Mouse (Mus musculus) ES-E14 (cell line): ENCODE data around the gene Slc16a3. TPM values are rescaled to one million over a fixed set of nuclear protein-coding genes. Genes with fewer than 3 reads are reported as not detected.

Experiments used
- DNase-seq: peaks from one replicate; pipeline ENCODE4 v3.0.0-alpha.2; 2013; ENCODE audit warnings: low read depth, low spot score
- H3K27ac ChIP-seq: 2 replicates; pipeline ENCODE4 v1.5.1; 2012; ENCODE audit warnings: low read depth, mild to moderate bottlenecking, low read length, moderate library complexity, mixed read lengths; ENCODE audit not compliant: poor library complexity, insufficient read depth, severe bottlenecking
- H3K36me3 ChIP-seq: 2 replicates; pipeline ENCODE4 v1.6.1; 2012; ENCODE audit warnings: mild to moderate bottlenecking, low read length, moderate library complexity, mixed read lengths; ENCODE audit not compliant: control insufficient read depth, poor library complexity, insufficient read depth, severe bottlenecking
- H3K4me1 ChIP-seq, 2 experiments: fragments of 150-350 bp in 1 of 2; sonication (generic) in 1 of 2; 2 replicates each; pipeline ENCODE4 v1.6.1; 2012; ENCODE audit warnings: low read length in 2 of 2, mild to moderate bottlenecking in 1 of 2, mixed read lengths in 1 of 2; ENCODE audit not compliant: control insufficient read depth in 2 of 2, insufficient read depth in 2 of 2, poor library complexity in 1 of 2
- H3K4me3 ChIP-seq, 2 experiments: fragments of 150-350 bp in 1 of 2; sonication (generic) in 1 of 2; 2 replicates each; pipeline ENCODE4 v1.5.1; 2012; ENCODE audit warnings: low read length in 2 of 2, low read depth in 1 of 2, mild to moderate bottlenecking in 1 of 2, mixed read lengths in 1 of 2; ENCODE audit not compliant: insufficient read depth in 1 of 2, poor library complexity in 1 of 2, severe bottlenecking in 1 of 2
- H3K9ac ChIP-seq: 2 replicates; pipeline ENCODE4 v1.6.1; 2012; ENCODE audit warnings: low read depth, mild to moderate bottlenecking, low read length, mixed read lengths; ENCODE audit not compliant: poor library complexity, insufficient read depth, severe bottlenecking
- H3K9me3 ChIP-seq: fragments of 150-350 bp; sonication (generic); 2 replicates; pipeline ENCODE4 v1.6.1; 2012; ENCODE audit warnings: low read depth, mild to moderate bottlenecking, low read length; ENCODE audit not compliant: control insufficient read depth, insufficient read depth
- CHD2 ChIP-seq: IDR thresholded peaks from 2 replicates; pipeline ENCODE4 v1.6.1; 2014; ENCODE audit warnings: mild to moderate bottlenecking, low read depth, low read length, inconsistent platforms
- HCFC1 ChIP-seq: IDR thresholded peaks from 2 replicates; pipeline ENCODE4 v1.6.1; 2012; ENCODE audit warnings: low read length, inconsistent platforms, borderline replicate concordance; ENCODE audit not compliant: insufficient read depth
- MAFK ChIP-seq: IDR thresholded peaks from 2 replicates; pipeline ENCODE4 v1.6.1; 2014; ENCODE audit warnings: mild to moderate bottlenecking, low read depth, low read length, inconsistent platforms; ENCODE audit not compliant: insufficient read depth
- ZC3H11A ChIP-seq: IDR thresholded peaks from 2 replicates; pipeline ENCODE4 v1.6.1; 2012; ENCODE audit warnings: low read depth, mild to moderate bottlenecking, inconsistent platforms, low read length, borderline replicate concordance
- ZNF384 ChIP-seq: IDR thresholded peaks from 2 replicates; pipeline ENCODE4 v1.6.1; 2012; ENCODE audit warnings: low read depth, low read length, inconsistent platforms
- in situ Hi-C, 2 experiments: fragments of 600-800 bp; cut with MboI; formaldehyde crosslinking; loops; one replicate each; pipeline ENCODE4 v1.15.1; 2025; ENCODE audit warnings: low sequenced_read_pairs in 2 of 2, inconsistent platforms in 1 of 2; ENCODE audit not compliant: unreplicated experiment in 2 of 2
- total RNA-seq: library from RNA; depleted of rRNA; stranded (reverse); fragments of 300-350 nt; gene quantifications from 2 replicates; pipeline ENCODE4 v1.2.3, GENCODE M21; 2012

Slc16a3 gene
- total RNA-seq, 1 experiment = 261 TPM

- DNase-seq = no peak
- Histone ChIP-seq H3K36me3 (no peaks in the 10 kb centered on the region), H3K9ac (no peak overlapping the region), H3K4me3 (no peak overlapping the region), H3K9me3 (no peaks in the 10 kb centered on the region), H3K27ac (no peak overlapping the region), H3K4me1 (peaks cover 0 to 7% of the 10 kb centered on the region in 2 experiments; a peak in 1 of 4 replicates)
- TF ChIP-seq MAFK (no peak), HCFC1 (no peak)
- in situ Hi-C loops = no loop called here
Measured at GRCm38 (mm10) chr11:120993080-120993479, 44.8 kb downstream of the Slc16a3 start.

- Histone ChIP-seq H3K4me1 (peaks cover 0 to 5% of the 10 kb centered on the region in 2 experiments; a peak in 1 of 4 replicates), H3K27ac (no peak overlapping the region), H3K4me3 (no peak overlapping the region), H3K36me3 (no peaks in the 10 kb centered on the region), H3K9me3 (no peaks in the 10 kb centered on the region), H3K9ac (no peak overlapping the region)
- in situ Hi-C loops = no loop called here
- no peak for TF ChIP-seq ZNF384
- no peak for TF ChIP-seq ZC3H11A
- DNase-seq = no peak
Measured at GRCm38 (mm10) chr11:120993586-120993985, 45.3 kb downstream of the Slc16a3 start.

GRCm38 (mm10) chr11:120994741-120995140, 46.5 kb downstream of the Slc16a3 start:
- Histone ChIP-seq H3K36me3 (no peaks in the 10 kb centered on the region), H3K4me1 (peaks cover 0 to 3% of the 10 kb centered on the region in 2 experiments; a peak in 1 of 4 replicates), H3K4me3 (no peak overlapping the region), H3K9me3 (no peaks in the 10 kb centered on the region), H3K27ac (no peak overlapping the region), H3K9ac (no peak overlapping the region)
- in situ Hi-C loops = no loop called here
- DNase-seq = no peak
- TF ChIP-seq ZNF384 = no peak
- no peak for TF ChIP-seq HCFC1
- no peak for TF ChIP-seq ZC3H11A
- TF ChIP-seq CHD2 = no peak
- no peak for TF ChIP-seq MAFK

- no peak overlapping the region for H3K9ac ChIP-seq
- H3K4me1 ChIP-seq = no peaks in the 10 kb centered on the region; a peak in 1 of 4 replicates
- no peak overlapping the region for H3K27ac ChIP-seq
- TF ChIP-seq ZNF384 (no peak), CHD2 (no peak), HCFC1 (no peak), ZC3H11A (no peak), MAFK (no peak)
- H3K9me3 ChIP-seq = no peaks in the 10 kb centered on the region
- H3K4me3 ChIP-seq = no peak overlapping the region
- H3K36me3 ChIP-seq = no peaks in the 10 kb centered on the region
- DNase-seq = no peak
- in situ Hi-C loops = no loop called here
Measured at GRCm38 (mm10) chr11:121001966-121002365, 53.7 kb downstream of the Slc16a3 start.

GRCm38 (mm10) chr11:121004281-121004680, 56.0 kb downstream of the Slc16a3 start:
- Histone ChIP-seq H3K4me3 (no peak overlapping the region), H3K36me3 (no peaks in the 10 kb centered on the region), H3K9ac (no peak overlapping the region), H3K27ac (no peak overlapping the region), H3K9me3 (no peaks in the 10 kb centered on the region), H3K4me1 (no peaks in the 10 kb centered on the region; a peak in 1 of 4 replicates)
- DNase-seq = no peak
- no peak for TF ChIP-seq CHD2
- no peak for TF ChIP-seq ZNF384
- no peak for TF ChIP-seq ZC3H11A
- no peak for TF ChIP-seq HCFC1
- TF ChIP-seq MAFK = no peak
- in situ Hi-C loops = no loop called here
